Mouse (Mus musculus): ENCODE data around the gene Rtl10.

Rtl10 gene

GRCm38 (mm10) chr16:18547891-18548290 lies 49.2 kb downstream of the Rtl10 start:
- no peak for DNase-seq (ENCODE audit: low spot score)

Data from ovary, adult 18-20 months (tissue).